Comparison of ENCODE assay signal across 16 mouse cellular contexts in genomic region chr5:5359370-5359769, GRCm38 (mm10).
DNase-seq lines count a peak whose midpoint lies in the region; ATAC-seq and TF ChIP-seq lines count a peak whose summit lies in the region.
"Had no signal": no experiment of that assay in that cellular context is flagged by ENCODE, and none has a peak within 500 bp of the region (broad histone marks: within the 10 kb centered on the region; RNA-seq: fewer than 3 reads in every experiment).

No protein-coding gene starts in this region.

- no peaks in the 10 kb centered on the region for H3K27me3 ChIP-seq in forebrain, postnatal 0 days (ENCODE audit: insufficient read depth, low read length)
- H3K27me3 ChIP-seq in forebrain, embryonic 13.5 days, result no peaks in the 10 kb centered on the region; the same call in 1 of the 2 replicates
- no peaks in the 10 kb centered on the region for H3K27me3 ChIP-seq in midbrain, postnatal 0 days (ENCODE audit: insufficient read depth, low read length)
- no peaks in the 10 kb centered on the region for H3K27me3 ChIP-seq in midbrain, embryonic 10.5 days (ENCODE audit: low read depth, poor library complexity, severe bottlenecking)
- H3K27me3 ChIP-seq: embryonic facial prominence, embryonic 15.5 days; heart, embryonic 12.5 days; hindbrain, embryonic 12.5 days; midbrain, embryonic 13.5 days had no signal

- H3K4me2 ChIP-seq in forebrain, postnatal 0 days (ENCODE audit: low read depth), result no peak overlapping the region
- H3K4me2 ChIP-seq in forebrain, embryonic 13.5 days, result no peak overlapping the region
- no peak overlapping the region for H3K4me2 ChIP-seq in midbrain, postnatal 0 days (ENCODE audit: low read depth, low read length, poor library complexity, severe bottlenecking)
- H3K4me2 ChIP-seq: embryonic facial prominence, embryonic 15.5 days; heart, embryonic 12.5 days; hindbrain, embryonic 12.5 days; midbrain, embryonic 13.5 days had no signal

- TF ChIP-seq CTCF in forebrain, postnatal 0 days (IDR thresholded peaks at IDR 0.05; ENCODE audit: low read depth), result 0 out of 2 replicates have a peak, but pooled peaks have one; percentile 29
- peak; percentile 29 for TF ChIP-seq CTCF in left cerebral cortex, adult 2 months (IDR thresholded peaks at IDR 0.05)
- TF ChIP-seq CTCF in midbrain, postnatal 0 days (IDR thresholded peaks at IDR 0.05), result peak; percentile 50

- no peaks in the 10 kb centered on the region for H3K4me1 ChIP-seq in forebrain, postnatal 0 days (ENCODE audit: insufficient read depth)
- H3K4me1 ChIP-seq in forebrain, embryonic 13.5 days, result peaks cover 6% of the 10 kb centered on the region
- no peaks in the 10 kb centered on the region; the same call in 1 of the 2 replicates for H3K4me1 ChIP-seq in midbrain, postnatal 0 days (ENCODE audit: insufficient read depth, low read length)
- 0 out of 2 replicates have a peak, but pooled peaks cover 4% of the 10 kb centered on the region for H3K4me1 ChIP-seq in midbrain, embryonic 10.5 days
- H3K4me1 ChIP-seq: embryonic facial prominence, embryonic 15.5 days; hindbrain, embryonic 12.5 days had no signal

- WGBS in forebrain, postnatal 0 days, result 95% methylated on average over 5 of the region's 5 CpGs
- 97% methylated on average over 5 of the region's 5 CpGs for WGBS in forebrain, embryonic 13.5 days
- 97% methylated on average over 5 of the region's 5 CpGs for WGBS in midbrain, postnatal 0 days
- 96% methylated on average over 5 of the region's 5 CpGs for WGBS in midbrain, embryonic 10.5 days

- no peak overlapping the region for H3K4me3 ChIP-seq in forebrain, postnatal 0 days (ENCODE audit: low read depth, low read length)
- H3K4me3 ChIP-seq in forebrain, embryonic 13.5 days, result no peak overlapping the region
- H3K4me3 ChIP-seq in left cerebral cortex, adult 2 months, result no peak overlapping the region
- H3K4me3 ChIP-seq in midbrain, postnatal 0 days (ENCODE audit: low read depth, low read length), result no peak overlapping the region
- H3K4me3 ChIP-seq in midbrain, embryonic 10.5 days, result no peak overlapping the region
- H3K4me3 ChIP-seq: embryonic facial prominence, embryonic 15.5 days; heart, embryonic 12.5 days; hindbrain, embryonic 12.5 days; midbrain, embryonic 13.5 days had no signal

- intact Hi-C loops in left cerebral cortex, adult 2 months (cut with DNase I), result no loop called here
- intact Hi-C loops in left cerebral cortex, postnatal 4 days (cut with DNase I), result no loop called here

- ATAC-seq in forebrain, postnatal 0 days, result no peak
- no peak for ATAC-seq in forebrain, embryonic 13.5 days
- ATAC-seq in midbrain, postnatal 0 days (ENCODE audit: low FRiP score), result no peak
- ATAC-seq: forebrain, embryonic 16.5 days; midbrain, embryonic 13.5 days had no signal

- no peaks in the 10 kb centered on the region for H3K9me3 ChIP-seq in forebrain, postnatal 0 days (ENCODE audit: low read length)
- H3K9me3 ChIP-seq in forebrain, embryonic 13.5 days (replicated peaks), result peaks cover 8% of the 10 kb centered on the region; the same call in 1 of the 2 replicates
- H3K9me3 ChIP-seq in midbrain, postnatal 0 days (ENCODE audit: low read length), result no peaks in the 10 kb centered on the region
- H3K9me3 ChIP-seq in midbrain, embryonic 10.5 days (replicated peaks), result peaks cover 10% of the 10 kb centered on the region
- H3K9me3 ChIP-seq: embryonic facial prominence, embryonic 15.5 days had no signal

- no peak overlapping the region for H3K27ac ChIP-seq in forebrain, postnatal 0 days (ENCODE audit: low read depth, low read length)
- H3K27ac ChIP-seq in forebrain, embryonic 13.5 days, result no peak overlapping the region
- no peak overlapping the region for H3K27ac ChIP-seq in left cerebral cortex, adult 2 months
- no peak overlapping the region for H3K27ac ChIP-seq in midbrain, postnatal 0 days (ENCODE audit: low read depth, low read length)
- H3K27ac ChIP-seq in midbrain, embryonic 10.5 days (replicated peaks), result no peak overlapping the region
- H3K27ac ChIP-seq: embryonic facial prominence, embryonic 15.5 days; hindbrain, embryonic 12.5 days; midbrain, embryonic 13.5 days had no signal

- H3K9ac ChIP-seq in forebrain, postnatal 0 days, result no peak overlapping the region
- no peak overlapping the region for H3K9ac ChIP-seq in forebrain, embryonic 13.5 days
- no peak overlapping the region for H3K9ac ChIP-seq in midbrain, postnatal 0 days (replicated peaks; ENCODE audit: low read length, poor library complexity, severe bottlenecking)
- H3K9ac ChIP-seq: embryonic facial prominence, embryonic 15.5 days; heart, embryonic 12.5 days; hindbrain, embryonic 12.5 days; midbrain, embryonic 13.5 days had no signal

- no peaks in the 10 kb centered on the region for H3K36me3 ChIP-seq in forebrain, postnatal 0 days (ENCODE audit: insufficient read depth)
- peaks cover 6% of the 10 kb centered on the region for H3K36me3 ChIP-seq in forebrain, embryonic 13.5 days (ENCODE audit: poor library complexity, severe bottlenecking)
- no peaks in the 10 kb centered on the region for H3K36me3 ChIP-seq in midbrain, postnatal 0 days (ENCODE audit: insufficient read depth, low read length)
- H3K36me3 ChIP-seq in midbrain, embryonic 10.5 days, result peaks cover 17% of the 10 kb centered on the region; the same call in 1 of the 2 replicates
- H3K36me3 ChIP-seq: embryonic facial prominence, embryonic 15.5 days had no signal

- DNase-seq in forebrain, postnatal 0 days, result no peak
- no peak for DNase-seq in left cerebral cortex, adult 2 months (ENCODE audit: extremely low spot score in 1 of 2, low spot score in 2 of 2)
- DNase-seq in left cerebral cortex, postnatal 4 days, result no peak
- DNase-seq in midbrain, postnatal 0 days (ENCODE audit: low spot score), result no peak
- no peak for DNase-seq in midbrain, embryonic 10.5 days (ENCODE audit: low spot score)
- no peak for DNase-seq in thymus, postnatal 10 days (ENCODE audit: low spot score in 2 of 2)
- no peak for DNase-seq in frontal cortex, postnatal 14 days (ENCODE audit: low spot score in 2 of 2)
- DNase-seq: cerebellum, adult 11 months; gastrocnemius, postnatal 25 days; thymus, postnatal 14 days had no signal
